Mouse (Mus musculus) thymus, adult 2 months (tissue): Measurements from ENCODE around the gene Aplp2.

Experiments used
- CTCF ChIP-seq: fragments of 200-500 bp; IDR thresholded peaks from 2 replicates; pipeline ENCODE4 v1.5.1; 2012; ENCODE audit warnings: mild to moderate bottlenecking, control low read depth, low read length, moderate library complexity, borderline replicate concordance; ENCODE audit not compliant: control insufficient read depth, poor library complexity, insufficient read depth; ENCODE audit errors: extremely low read depth
- POLR2A ChIP-seq: fragments of 200-500 bp; IDR thresholded peaks from 2 replicates; pipeline ENCODE4 v1.6.1; 2012; ENCODE audit warnings: mild to moderate bottlenecking, low read length, control low read depth, moderate library complexity; ENCODE audit not compliant: control insufficient read depth, poor library complexity, insufficient read depth; ENCODE audit errors: extremely low read depth

DNA sequence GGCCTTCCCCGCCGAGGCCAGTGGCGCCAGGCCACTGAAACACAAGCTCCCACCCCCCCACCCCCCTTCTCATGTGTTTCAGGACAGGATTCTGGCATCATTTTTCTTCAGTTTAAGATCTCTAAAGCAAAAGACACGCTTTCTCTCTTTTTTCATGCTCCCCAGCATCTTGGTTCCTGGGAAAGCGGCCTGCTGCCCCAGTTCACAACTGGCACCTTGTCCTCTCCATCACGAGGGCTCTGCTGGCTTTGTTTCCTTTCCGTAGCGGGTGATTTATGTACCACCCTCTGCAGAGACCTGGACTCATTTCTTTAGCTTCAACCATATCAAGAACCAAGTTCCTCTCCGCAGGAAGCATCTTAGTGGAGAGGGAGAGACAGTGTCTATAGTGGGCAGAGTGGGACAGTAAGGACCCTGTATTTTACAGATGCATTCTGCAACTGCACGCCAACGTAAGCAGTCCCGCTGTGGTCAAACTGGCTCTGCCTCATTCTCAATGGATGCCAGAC lies 939 bp upstream of the Aplp2 start:
- TF ChIP-seq POLR2A (no peak), CTCF (no peak)
